Mouse (Mus musculus): Measurements from ENCODE around the gene Zmym1.
"Not testable (repeated sequence)": the region's sequence is repeated elsewhere in the genome, so short reads cannot be mapped to it uniquely, and the experiment has no call there.

The Zmym1 gene

GRCm38 (mm10) chr4:127027228-127028190 is 33.4 kb downstream of the Zmym1 start:
- DNase-seq (ENCODE audit: low spot score in 2 of 2): no peak

- no peak for DNase-seq (ENCODE audit: low spot score in 2 of 2)
Measured at GRCm38 (mm10) chr4:127026826-127027225, 34.1 kb downstream of the Zmym1 start.

GRCm38 (mm10) chr4:127024240-127024639 is 36.7 kb downstream of the Zmym1 start:
- no peak for DNase-seq (ENCODE audit: low spot score in 2 of 2)

GRCm38 (mm10) chr4:127023201-127023600 is 37.8 kb downstream of the Zmym1 start:
- DNase-seq (ENCODE audit: low spot score in 2 of 2): no peak

GRCm38 (mm10) chr4:127021989-127022626 is 38.8 kb downstream of the Zmym1 start:
- peak; percentile 67 to 72 for DNase-seq (ENCODE audit: low spot score in 2 of 2)

GRCm38 (mm10) chr4:127021151-127021945 is 39.6 kb downstream of the Zmym1 start, which contains the start of gene Sfpq:
Sfpq (plus strand) TSS chr4:127021324.
- DNase-seq (ENCODE audit: low spot score in 2 of 2): peak; percentile 96

- no peak for DNase-seq (ENCODE audit: low spot score in 2 of 2)
Measured at GRCm38 (mm10) chr4:127020411-127021150, 40.4 kb downstream of the Zmym1 start.

- no peak for DNase-seq (ENCODE audit: low spot score in 2 of 2)
Measured at GRCm38 (mm10) chr4:127016366-127016765, 44.6 kb downstream of the Zmym1 start.

GRCm38 (mm10) chr4:127015294-127015993 is 45.5 kb downstream of the Zmym1 start:
- peak; percentile 68 to 69 for DNase-seq (ENCODE audit: low spot score in 2 of 2)

GRCm38 (mm10) chr4:127005113-127005936 is 55.6 kb downstream of the Zmym1 start:
- peak; percentile 59 to 62 for DNase-seq (ENCODE audit: low spot score in 2 of 2)

- no peak for DNase-seq (ENCODE audit: low spot score in 2 of 2)
Measured at GRCm38 (mm10) chr4:127004384-127004783, 56.6 kb downstream of the Zmym1 start.

GRCm38 (mm10) chr4:127000601-127001105 is 60.3 kb downstream of the Zmym1 start:
- DNase-seq (ENCODE audit: low spot score in 2 of 2): no peak

- not testable (repeated sequence) for DNase-seq (ENCODE audit: low spot score in 2 of 2)
Measured at GRCm38 (mm10) chr4:126999372-126999771, 61.6 kb downstream of the Zmym1 start.
